Mouse (Mus musculus): ENCODE measurements at regions not wholly inside any gene's neighbourhood (a gene's known extent, or its start where the extent isn't known, plus 50 kb on each side); places are given as distances from the start of the nearest gene placed in this dataset.
A peak's percentile ranks its signal among the peaks of the same experiment; 100 is the strongest.
"Not testable (repeated sequence)": the region's sequence is repeated elsewhere in the genome, so short reads cannot be mapped to it uniquely, and the experiment has no call there.

DNA sequence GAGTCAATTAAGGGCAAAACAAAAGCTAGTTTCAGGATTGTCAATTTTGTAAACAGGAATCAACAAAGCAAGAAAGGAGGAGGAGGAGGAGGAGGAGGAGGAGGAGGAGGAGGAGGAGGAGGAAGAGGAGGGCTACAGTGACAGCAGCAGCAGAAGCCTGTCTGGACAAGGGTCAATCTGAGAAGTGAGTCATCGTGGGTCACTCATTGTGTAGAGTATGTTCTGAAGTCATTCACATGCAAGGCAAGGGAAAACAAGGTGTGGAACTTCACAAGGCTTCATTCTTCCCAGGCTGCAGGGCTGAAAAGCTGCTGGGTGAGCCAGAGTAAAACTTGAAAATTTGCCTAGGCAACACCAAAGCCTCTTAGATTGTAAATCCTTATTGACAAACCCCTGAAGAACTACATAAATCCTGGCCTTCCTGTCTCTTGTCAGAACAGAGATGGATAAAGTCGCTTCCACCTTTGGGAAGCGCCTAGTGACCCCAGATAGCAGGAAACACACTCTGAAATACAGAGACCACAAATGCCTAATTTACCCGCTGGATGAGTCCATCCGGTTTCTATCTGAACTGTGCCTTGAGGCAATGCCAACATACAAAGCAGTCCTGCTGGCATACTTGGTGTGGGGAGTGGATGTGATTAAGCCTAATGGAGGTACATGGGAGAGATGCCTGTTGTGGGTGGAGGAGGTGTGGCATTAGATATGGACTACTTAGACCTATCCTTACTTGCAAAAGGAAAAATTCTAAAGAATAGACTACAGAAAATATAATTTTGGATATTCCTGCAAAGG, 408.9 kb upstream of the Tbl1xr1 start:
- TF ChIP-seq POLR2A (IDR thresholded peaks at IDR 0.05; ENCODE audit: low read depth, low read length), result no peak
- TF ChIP-seq CTCF (IDR thresholded peaks at IDR 0.05; ENCODE audit: extremely low read depth, insufficient read length, insufficient replicate concordance, low read depth, low read length), result no peak
- 63% methylated on average over 5 of the region's 5 CpGs for WGBS

DNA sequence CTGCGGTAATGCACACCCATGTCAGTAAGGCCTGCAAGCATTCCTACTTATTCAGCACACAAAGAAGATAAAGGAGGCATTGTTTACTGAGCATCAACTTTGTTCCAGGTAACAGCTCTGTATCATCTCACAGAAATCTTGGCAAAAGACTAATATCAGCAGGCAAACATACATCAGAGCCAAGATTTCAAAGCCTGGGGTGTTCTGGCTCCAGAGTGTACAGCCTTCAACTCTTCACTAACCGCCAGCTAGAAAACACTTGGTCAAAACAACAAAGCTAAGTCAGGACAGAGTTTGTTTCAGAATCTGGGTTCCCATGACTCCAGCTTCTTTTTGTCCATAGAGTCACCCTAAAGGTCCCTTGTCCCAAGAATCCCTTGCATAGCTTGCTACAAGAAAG, 404.6 kb upstream of the Tbl1xr1 start:
- Histone ChIP-seq H3K36me3 (ENCODE audit: control insufficient read depth, insufficient read depth, low read length) (no peaks in the 10 kb centered on the region), H3K4me3 (ENCODE audit: low read depth, low read length) (no peak overlapping the region), H3K27ac (ENCODE audit: insufficient read depth, low read depth, low read length) (no peak overlapping the region), H3K27me3 (ENCODE audit: control insufficient read depth, insufficient read depth, low read length) (no peaks in the 10 kb centered on the region), H3K4me1 (ENCODE audit: control insufficient read depth, insufficient read depth, insufficient read length, low read length) (peaks cover 8% of the 10 kb centered on the region; the same call in 1 of the 2 replicates)
- TF ChIP-seq POLR2A (IDR thresholded peaks at IDR 0.05; ENCODE audit: low read depth, low read length) (no peak), CTCF (IDR thresholded peaks at IDR 0.05; ENCODE audit: extremely low read depth, insufficient read length, insufficient replicate concordance, low read depth, low read length) (no peak)
- WGBS, result 75% methylated on average over 2 of the region's 2 CpGs

More for the DNA sequence above, 408.9 kb upstream of the Tbl1xr1 start:
- no peak overlapping the region for H3K27ac ChIP-seq (ENCODE audit: insufficient read depth, low read depth, low read length)
- H3K36me3 ChIP-seq (ENCODE audit: control insufficient read depth, insufficient read depth, low read length), result no peaks in the 10 kb centered on the region
- H3K4me1 ChIP-seq (ENCODE audit: control insufficient read depth, insufficient read depth, insufficient read length, low read length), result peaks cover 8% of the 10 kb centered on the region; the same call in 1 of the 2 replicates
- H3K4me3 ChIP-seq (ENCODE audit: low read depth, low read length), result no peak overlapping the region
- H3K27me3 ChIP-seq (ENCODE audit: control insufficient read depth, insufficient read depth, low read length), result no peaks in the 10 kb centered on the region

DNA sequence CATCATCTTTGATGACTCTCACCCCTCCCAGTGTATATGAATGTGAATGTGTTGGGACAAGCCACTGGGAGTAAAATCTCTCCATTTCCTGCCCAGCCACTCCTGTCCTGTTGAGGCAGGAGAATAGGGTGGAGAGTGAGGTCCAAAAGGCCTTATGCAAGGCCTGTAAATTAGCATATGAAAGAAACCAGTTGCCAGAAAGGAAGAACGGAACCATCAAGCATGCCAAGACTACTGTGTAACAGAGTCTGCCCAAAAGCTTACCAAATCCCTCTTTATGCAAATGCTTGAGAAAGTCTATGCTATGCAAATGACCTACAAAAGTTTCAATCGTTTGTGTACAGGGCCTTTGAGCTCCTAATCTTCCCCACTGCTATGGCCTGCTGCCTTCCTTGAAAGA, 404.0 kb upstream of the Tbl1xr1 start:
- Histone ChIP-seq H3K27ac (ENCODE audit: insufficient read depth, low read depth, low read length) (no peak overlapping the region), H3K4me3 (ENCODE audit: low read depth, low read length) (no peak overlapping the region), H3K4me1 (ENCODE audit: control insufficient read depth, insufficient read depth, insufficient read length, low read length) (peaks cover 6% of the 10 kb centered on the region; the same call in 1 of the 2 replicates), H3K27me3 (ENCODE audit: control insufficient read depth, insufficient read depth, low read length) (no peaks in the 10 kb centered on the region), H3K36me3 (ENCODE audit: control insufficient read depth, insufficient read depth, low read length) (no peaks in the 10 kb centered on the region)
- TF ChIP-seq POLR2A (IDR thresholded peaks at IDR 0.05; ENCODE audit: low read depth, low read length) (no peak), CTCF (IDR thresholded peaks at IDR 0.05; ENCODE audit: extremely low read depth, insufficient read length, insufficient replicate concordance, low read depth, low read length) (no peak)
- 80% methylated on average over 2 of the region's 2 CpGs for WGBS

DNA sequence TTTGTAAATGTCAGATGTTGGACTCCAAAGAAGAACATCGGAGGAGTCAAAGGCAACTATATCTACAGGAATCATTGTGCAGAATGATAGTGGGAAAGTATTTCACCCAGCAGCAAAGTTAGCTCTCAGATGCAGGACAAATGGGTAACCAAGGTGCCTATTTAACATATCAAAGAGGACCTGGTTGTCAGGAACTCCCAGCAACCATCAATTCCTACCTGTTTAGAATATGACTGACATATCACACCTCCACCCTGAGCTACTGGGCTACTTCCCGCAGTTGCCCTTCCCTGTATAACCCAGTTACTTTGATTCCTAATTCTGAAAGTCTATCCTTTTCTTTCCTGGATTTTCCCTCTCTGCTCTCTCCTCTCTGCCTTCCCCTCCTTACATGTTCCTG, 403.0 kb upstream of the Tbl1xr1 start:
- no peak for TF ChIP-seq CTCF (IDR thresholded peaks at IDR 0.05; ENCODE audit: extremely low read depth, insufficient read length, insufficient replicate concordance, low read depth, low read length)
- TF ChIP-seq POLR2A (IDR thresholded peaks at IDR 0.05; ENCODE audit: low read depth, low read length), result no peak
- Histone ChIP-seq H3K27me3 (ENCODE audit: control insufficient read depth, insufficient read depth, low read length) (no peaks in the 10 kb centered on the region), H3K4me1 (ENCODE audit: control insufficient read depth, insufficient read depth, insufficient read length, low read length) (peaks cover under 1% of the 10 kb centered on the region; the same call in 1 of the 2 replicates), H3K4me3 (ENCODE audit: low read depth, low read length) (no peak overlapping the region), H3K27ac (ENCODE audit: insufficient read depth, low read depth, low read length) (no peak overlapping the region), H3K36me3 (ENCODE audit: control insufficient read depth, insufficient read depth, low read length) (no peaks in the 10 kb centered on the region)
- WGBS, result 94% methylated on average over 2 of the region's 2 CpGs

DNA sequence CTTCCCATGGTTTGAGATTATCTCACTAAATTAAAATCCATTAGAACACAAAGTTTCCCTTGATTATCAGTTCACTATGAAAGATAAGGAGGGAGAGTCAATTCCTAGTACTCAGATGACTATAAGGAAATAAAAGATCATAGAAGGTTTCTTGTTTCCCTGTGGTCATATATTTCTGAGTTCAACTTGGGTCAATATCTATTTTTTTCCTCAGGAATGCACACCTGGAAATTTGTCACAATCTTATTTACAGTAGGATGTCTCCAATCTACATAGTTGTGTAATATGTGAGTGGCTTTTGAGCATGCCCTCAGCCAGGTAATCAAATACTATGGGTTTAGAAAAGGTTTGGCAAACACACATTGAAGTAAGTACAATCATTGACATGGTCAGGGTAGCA, 398.2 kb upstream of the Tbl1xr1 start:
- no peaks in the 10 kb centered on the region for H3K36me3 ChIP-seq (ENCODE audit: control insufficient read depth, insufficient read depth, low read length)
- peak overlapping the region; percentile 71 for H3K27ac ChIP-seq (ENCODE audit: insufficient read depth, low read depth, low read length)
- TF ChIP-seq CTCF (IDR thresholded peaks at IDR 0.05; ENCODE audit: extremely low read depth, insufficient read length, insufficient replicate concordance, low read depth, low read length), result no peak
- no peak for TF ChIP-seq POLR2A (IDR thresholded peaks at IDR 0.05; ENCODE audit: low read depth, low read length)
- H3K4me3 ChIP-seq (ENCODE audit: low read depth, low read length), result no peak overlapping the region
- no peaks in the 10 kb centered on the region for H3K4me1 ChIP-seq (ENCODE audit: control insufficient read depth, insufficient read depth, insufficient read length, low read length)
- H3K27me3 ChIP-seq (ENCODE audit: control insufficient read depth, insufficient read depth, low read length), result no peaks in the 10 kb centered on the region

DNA sequence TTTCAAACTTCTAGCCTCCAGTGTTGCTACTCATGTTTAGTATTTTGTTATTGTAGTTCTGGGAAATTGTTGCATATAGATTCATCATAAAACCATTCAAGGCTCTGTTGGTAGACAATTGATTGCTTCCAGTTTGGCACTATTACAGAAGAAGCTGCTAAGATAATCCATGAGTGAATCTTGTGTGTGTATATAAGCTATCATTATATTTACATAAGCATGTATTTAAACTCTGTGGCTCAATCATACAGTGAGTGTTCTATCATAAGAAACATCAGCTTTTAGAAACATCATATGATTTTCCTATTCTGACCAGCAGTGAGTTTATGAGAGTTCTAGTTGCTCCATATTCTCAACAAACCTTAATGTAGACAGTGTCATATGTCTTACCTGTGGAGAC, 397.7 kb upstream of the Tbl1xr1 start:
- no peak overlapping the region for H3K4me3 ChIP-seq (ENCODE audit: low read depth, low read length)

DNA sequence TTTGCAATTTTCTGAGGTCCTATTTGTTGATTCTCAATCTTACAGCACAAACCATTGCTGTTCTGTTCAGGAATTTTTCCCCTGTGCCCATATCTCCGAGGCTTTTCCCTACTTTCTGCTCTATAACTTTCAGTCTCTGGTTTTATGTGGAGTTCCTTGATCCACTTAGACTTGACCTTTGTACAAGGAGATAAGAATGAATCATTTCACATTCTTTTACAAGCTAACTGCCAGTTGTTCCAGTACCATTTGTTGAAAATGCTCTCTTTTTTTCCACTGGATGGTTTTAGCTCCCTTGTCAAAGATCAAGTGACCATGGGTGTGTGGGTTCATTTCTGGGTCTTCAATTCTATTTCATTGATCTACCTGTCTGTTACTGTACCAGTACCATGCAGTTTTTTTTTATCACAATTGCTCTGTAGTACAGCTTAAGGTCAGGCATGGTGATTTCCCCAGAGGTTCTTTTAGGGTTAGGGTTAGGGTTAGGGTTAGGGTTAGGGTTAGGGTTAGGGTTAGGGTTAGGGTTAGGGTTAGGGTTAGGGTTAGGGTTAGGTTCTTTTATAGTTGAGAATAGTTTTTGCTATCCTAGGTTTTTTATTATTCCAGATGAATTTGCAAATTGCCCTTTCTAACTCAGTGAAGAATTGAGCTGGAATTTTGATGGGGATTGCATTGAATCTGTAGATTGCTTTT, 378.3 kb upstream of the Tbl1xr1 start:
- WGBS, result 16% methylated on average over 1 of the region's 1 CpGs
- H3K36me3 ChIP-seq (ENCODE audit: control insufficient read depth, insufficient read depth, low read length); H3K27ac ChIP-seq (ENCODE audit: insufficient read depth, low read depth, low read length); H3K4me3 ChIP-seq (ENCODE audit: low read depth, low read length); H3K27me3 ChIP-seq (ENCODE audit: control insufficient read depth, insufficient read depth, low read length); H3K4me1 ChIP-seq (ENCODE audit: control insufficient read depth, insufficient read depth, insufficient read length, low read length): not testable (repeated sequence)

More for the DNA sequence above, 397.7 kb upstream of the Tbl1xr1 start:
- Histone ChIP-seq H3K27me3 (ENCODE audit: control insufficient read depth, insufficient read depth, low read length) (no peaks in the 10 kb centered on the region), H3K27ac (ENCODE audit: insufficient read depth, low read depth, low read length) (peak overlapping the region; percentile 71), H3K4me1 (ENCODE audit: control insufficient read depth, insufficient read depth, insufficient read length, low read length) (no peaks in the 10 kb centered on the region), H3K36me3 (ENCODE audit: control insufficient read depth, insufficient read depth, low read length) (no peaks in the 10 kb centered on the region)
- TF ChIP-seq CTCF (IDR thresholded peaks at IDR 0.05; ENCODE audit: extremely low read depth, insufficient read length, insufficient replicate concordance, low read depth, low read length) (no peak), POLR2A (IDR thresholded peaks at IDR 0.05; ENCODE audit: low read depth, low read length) (no peak)

All from small intestine, adult 2 months (tissue).